Mouse (Mus musculus): ENCODE measurements around the gene Foxred2. TPM values are rescaled to one million over a fixed set of nuclear protein-coding genes. Genes with fewer than 3 reads are reported as not detected.

Foxred2 gene
- total RNA-seq, 1 experiment = 21.9 TPM

GRCm38 (mm10) chr15:77915287-77915686 lies 41.2 kb downstream of the Foxred2 start:
- no peaks in the 10 kb centered on the region for H3K9me3 ChIP-seq (ENCODE audit: control insufficient read depth, insufficient read depth, low read depth, low read length)
- H3K27ac ChIP-seq (ENCODE audit: insufficient read depth, low read depth, low read length, poor library complexity, severe bottlenecking) = no peak overlapping the region
- no peak for TF ChIP-seq ZC3H11A (IDR thresholded peaks at IDR 0.05; ENCODE audit: borderline replicate concordance, low read depth, low read length)
- TF ChIP-seq CHD2 (IDR thresholded peaks at IDR 0.05; ENCODE audit: low read depth, low read length) = no peak
- TF ChIP-seq MAFK (IDR thresholded peaks at IDR 0.05; ENCODE audit: insufficient read depth, low read depth, low read length) = no peak
- no peak for TF ChIP-seq ZNF384 (IDR thresholded peaks at IDR 0.05; ENCODE audit: low read depth, low read length)
- TF ChIP-seq HCFC1 (IDR thresholded peaks at IDR 0.05; ENCODE audit: borderline replicate concordance, insufficient read depth, low read length) = no peak
- in situ Hi-C loops (cut with MboI; ENCODE audit: low sequenced_read_pairs in 2 of 2, unreplicated experiment in 2 of 2) = loop anchor here (5.0 to 10.0 kb wide), 2 partner anchors 138 to 140 kb away; no protein-coding TSS in a partner anchor
- peaks cover 12 to 26% of the 10 kb centered on the region in 2 experiments for H3K4me1 ChIP-seq (ENCODE audit: control insufficient read depth in 2 of 2, insufficient read depth in 2 of 2, low read length in 2 of 2, poor library complexity in 1 of 2)
- H3K9ac ChIP-seq (ENCODE audit: insufficient read depth, low read depth, low read length, poor library complexity, severe bottlenecking) = no peak overlapping the region
- DNase-seq (ENCODE audit: low read depth, low spot score) = no peak
- H3K36me3 ChIP-seq (ENCODE audit: control insufficient read depth, insufficient read depth, low read length, poor library complexity, severe bottlenecking) = peaks cover 40% of the 10 kb centered on the region
- H3K4me3 ChIP-seq (ENCODE audit: insufficient read depth in 1 of 2, low read depth in 1 of 2, low read length in 2 of 2, poor library complexity in 1 of 2, severe bottlenecking in 1 of 2) = no peak overlapping the region

- Histone ChIP-seq H3K27ac (ENCODE audit: insufficient read depth, low read depth, low read length, poor library complexity, severe bottlenecking) (no peak overlapping the region), H3K36me3 (ENCODE audit: control insufficient read depth, insufficient read depth, low read length, poor library complexity, severe bottlenecking) (peaks cover 36% of the 10 kb centered on the region), H3K4me3 (ENCODE audit: insufficient read depth in 1 of 2, low read depth in 1 of 2, low read length in 2 of 2, poor library complexity in 1 of 2, severe bottlenecking in 1 of 2) (no peak overlapping the region), H3K9ac (ENCODE audit: insufficient read depth, low read depth, low read length, poor library complexity, severe bottlenecking) (no peak overlapping the region), H3K9me3 (ENCODE audit: control insufficient read depth, insufficient read depth, low read depth, low read length) (no peaks in the 10 kb centered on the region), H3K4me1 (ENCODE audit: control insufficient read depth in 2 of 2, insufficient read depth in 2 of 2, low read length in 2 of 2, poor library complexity in 1 of 2) (peaks cover 12 to 30% of the 10 kb centered on the region in 2 experiments)
- TF ChIP-seq ZC3H11A (IDR thresholded peaks at IDR 0.05; ENCODE audit: borderline replicate concordance, low read depth, low read length) (no peak), MAFK (IDR thresholded peaks at IDR 0.05; ENCODE audit: insufficient read depth, low read depth, low read length) (no peak), HCFC1 (IDR thresholded peaks at IDR 0.05; ENCODE audit: borderline replicate concordance, insufficient read depth, low read length) (no peak), ZNF384 (IDR thresholded peaks at IDR 0.05; ENCODE audit: low read depth, low read length) (no peak), CHD2 (IDR thresholded peaks at IDR 0.05; ENCODE audit: low read depth, low read length) (no peak)
- in situ Hi-C loops (cut with MboI; ENCODE audit: low sequenced_read_pairs in 2 of 2, unreplicated experiment in 2 of 2) = loop anchor here in 1 of 2 experiments (10.0 kb wide), 1 partner anchor 140 kb away; no protein-coding TSS in a partner anchor
- DNase-seq (ENCODE audit: low read depth, low spot score) = no peak
Observed at GRCm38 (mm10) chr15:77914507-77914906, 42.0 kb downstream of the Foxred2 start.

- peaks cover 31% of the 10 kb centered on the region for H3K36me3 ChIP-seq (ENCODE audit: control insufficient read depth, insufficient read depth, low read length, poor library complexity, severe bottlenecking)
- peak overlapping the region; percentile 21; the same call in 1 of the 2 replicates for H3K9ac ChIP-seq (ENCODE audit: insufficient read depth, low read depth, low read length, poor library complexity, severe bottlenecking)
- no peaks in the 10 kb centered on the region for H3K9me3 ChIP-seq (ENCODE audit: control insufficient read depth, insufficient read depth, low read depth, low read length)
- TF ChIP-seq HCFC1 (IDR thresholded peaks at IDR 0.05; ENCODE audit: borderline replicate concordance, insufficient read depth, low read length) (no peak), CHD2 (IDR thresholded peaks at IDR 0.05; ENCODE audit: low read depth, low read length) (no peak), MAFK (IDR thresholded peaks at IDR 0.05; ENCODE audit: insufficient read depth, low read depth, low read length) (no peak), ZNF384 (IDR thresholded peaks at IDR 0.05; ENCODE audit: low read depth, low read length) (no peak), ZC3H11A (IDR thresholded peaks at IDR 0.05; ENCODE audit: borderline replicate concordance, low read depth, low read length) (no peak)
- in situ Hi-C loops (cut with MboI; ENCODE audit: low sequenced_read_pairs in 2 of 2, unreplicated experiment in 2 of 2) = loop anchor here in 1 of 2 experiments (10.0 kb wide), 1 partner anchor 138 kb away; no protein-coding TSS in a partner anchor
- peak overlapping the region; percentile 75 for H3K27ac ChIP-seq (ENCODE audit: insufficient read depth, low read depth, low read length, poor library complexity, severe bottlenecking)
- peaks cover 15 to 35% of the 10 kb centered on the region in 2 experiments for H3K4me1 ChIP-seq (ENCODE audit: control insufficient read depth in 2 of 2, insufficient read depth in 2 of 2, low read length in 2 of 2, poor library complexity in 1 of 2)
- no peak for DNase-seq (ENCODE audit: low read depth, low spot score)
- H3K4me3 ChIP-seq (ENCODE audit: insufficient read depth in 1 of 2, low read depth in 1 of 2, low read length in 2 of 2, poor library complexity in 1 of 2, severe bottlenecking in 1 of 2) = no peak overlapping the region
Observed at GRCm38 (mm10) chr15:77913054-77913453, 43.5 kb downstream of the Foxred2 start.

- TF ChIP-seq ZC3H11A (IDR thresholded peaks at IDR 0.05; ENCODE audit: borderline replicate concordance, low read depth, low read length) (no peak), MAFK (IDR thresholded peaks at IDR 0.05; ENCODE audit: insufficient read depth, low read depth, low read length) (no peak), CHD2 (IDR thresholded peaks at IDR 0.05; ENCODE audit: low read depth, low read length) (no peak), HCFC1 (IDR thresholded peaks at IDR 0.05; ENCODE audit: borderline replicate concordance, insufficient read depth, low read length) (no peak), ZNF384 (IDR thresholded peaks at IDR 0.05; ENCODE audit: low read depth, low read length) (no peak)
- H3K4me3 ChIP-seq (ENCODE audit: insufficient read depth in 1 of 2, low read depth in 1 of 2, low read length in 2 of 2, poor library complexity in 1 of 2, severe bottlenecking in 1 of 2) = no peak overlapping the region
- in situ Hi-C loops (cut with MboI; ENCODE audit: low sequenced_read_pairs in 2 of 2, unreplicated experiment in 2 of 2) = loop anchor here in 1 of 2 experiments (10.0 kb wide), 1 partner anchor 138 kb away; no protein-coding TSS in a partner anchor
- peaks cover 27% of the 10 kb centered on the region for H3K36me3 ChIP-seq (ENCODE audit: control insufficient read depth, insufficient read depth, low read length, poor library complexity, severe bottlenecking)
- no peaks in the 10 kb centered on the region for H3K9me3 ChIP-seq (ENCODE audit: control insufficient read depth, insufficient read depth, low read depth, low read length)
- H3K27ac ChIP-seq (ENCODE audit: insufficient read depth, low read depth, low read length, poor library complexity, severe bottlenecking) = peak overlapping the region; percentile 75
- DNase-seq (ENCODE audit: low read depth, low spot score) = no peak
- peak overlapping the region; percentile 28 for H3K9ac ChIP-seq (ENCODE audit: insufficient read depth, low read depth, low read length, poor library complexity, severe bottlenecking)
- peaks cover 20 to 38% of the 10 kb centered on the region in 2 experiments for H3K4me1 ChIP-seq (ENCODE audit: control insufficient read depth in 2 of 2, insufficient read depth in 2 of 2, low read length in 2 of 2, poor library complexity in 1 of 2)
Observed at GRCm38 (mm10) chr15:77912585-77912984, 43.9 kb downstream of the Foxred2 start.

Measured in ES-E14 (cell line).